Mouse (Mus musculus) gastrocnemius, postnatal 14 days (tissue): ENCODE results near the gene Scd2. TPM values are rescaled to one million over a fixed set of nuclear protein-coding genes. Genes with fewer than 3 reads are reported as not detected.
A peak's percentile ranks its signal among the peaks of the same experiment; 100 is the strongest.

Experiments
- DNase-seq: peaks from one replicate; pipeline ENCODE4 v3.0.0; 2021; ENCODE audit warnings: mixed read lengths
- intact Hi-C: fragments of 180-260 bp; cut with DNase I; formaldehyde crosslinking; loops from one replicate; pipeline ENCODE4 v1.15.1; 2025; ENCODE audit warnings: low total_unique reads
- total RNA-seq, 2 experiments: library from RNA; stranded (reverse); gene quantifications; 2 replicates each; pipeline ENCODE4 v1.2.3; 2021

Scd2 gene
- total RNA-seq, 2 experiments from 2014 or later: 22.8 to 54.0 TPM

DNA sequence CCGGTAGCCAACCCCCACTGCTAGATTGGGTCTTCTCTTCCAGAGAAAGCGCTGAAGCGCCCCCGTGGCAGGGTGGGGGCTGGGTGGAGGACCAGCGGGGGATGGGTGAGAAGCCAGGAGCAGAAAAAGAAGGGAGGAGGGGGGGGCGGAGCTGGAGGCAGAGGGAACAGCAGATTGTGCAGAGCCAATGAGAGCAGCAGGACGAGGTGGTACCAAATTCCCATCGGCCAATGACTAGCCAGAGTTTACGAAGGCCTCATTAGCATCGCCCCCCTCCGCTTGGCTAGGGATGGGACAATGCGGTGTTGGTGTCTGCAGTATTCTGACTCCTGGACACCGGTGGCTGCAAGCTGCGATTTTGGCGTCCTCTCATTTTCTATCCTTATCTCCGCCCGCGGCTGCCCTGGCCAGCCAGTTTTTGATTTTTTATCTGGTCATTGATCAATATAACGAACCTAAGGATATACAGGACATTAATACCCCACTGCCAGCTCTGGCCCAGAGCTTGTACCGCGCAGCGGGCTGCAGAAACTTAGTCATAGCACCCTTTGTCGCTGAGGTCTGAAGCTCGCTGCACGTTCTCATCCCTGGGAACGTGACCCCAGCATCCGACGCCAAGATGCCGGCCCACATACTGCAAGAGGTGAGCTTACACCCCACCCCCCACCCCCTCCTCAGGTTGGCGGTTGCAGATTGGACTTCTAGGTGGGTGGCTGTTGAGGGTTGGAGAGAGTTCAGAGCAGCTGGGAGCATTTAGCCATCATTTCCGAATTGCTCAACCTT lies 486 bp downstream of the Scd2 start:
- intact Hi-C loops: loop anchor here (2.0 kb wide), 1 partner anchor 47 kb away; no protein-coding TSS in a partner anchor
- peak; percentile 87 for DNase-seq

- intact Hi-C loops: loop anchor here (2.0 kb wide), 1 partner anchor 48 kb away; no protein-coding TSS in a partner anchor
- peak; percentile 86 for DNase-seq
Observed at GRCm38 (mm10) chr19:44294588-44295041, 1.1 kb downstream of the Scd2 start.

DNA sequence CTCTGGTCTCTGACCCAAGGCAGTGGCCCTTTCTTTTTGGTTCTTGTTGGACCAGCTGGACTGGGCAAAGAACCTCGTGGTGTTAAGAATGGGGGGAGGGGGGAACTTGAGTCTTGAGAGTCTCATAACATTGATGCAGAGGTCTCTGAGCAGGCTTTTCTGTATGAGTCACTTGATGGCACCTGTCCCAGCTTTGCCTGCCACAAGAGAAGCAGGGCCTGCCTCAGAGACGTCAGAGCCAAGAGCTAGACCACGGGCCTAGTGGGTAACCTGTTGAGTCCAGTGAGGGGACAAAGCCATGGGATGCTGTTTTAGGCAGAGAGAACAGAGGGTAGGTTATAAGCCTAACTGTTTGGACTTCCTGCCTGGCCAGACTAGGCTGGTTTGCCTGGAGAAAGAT lies 1.8 kb downstream of the Scd2 start:
- intact Hi-C loops: loop anchor here (2.0 kb wide), 1 partner anchor 48 kb away; no protein-coding TSS in a partner anchor
- DNase-seq: peak; percentile 31

DNA sequence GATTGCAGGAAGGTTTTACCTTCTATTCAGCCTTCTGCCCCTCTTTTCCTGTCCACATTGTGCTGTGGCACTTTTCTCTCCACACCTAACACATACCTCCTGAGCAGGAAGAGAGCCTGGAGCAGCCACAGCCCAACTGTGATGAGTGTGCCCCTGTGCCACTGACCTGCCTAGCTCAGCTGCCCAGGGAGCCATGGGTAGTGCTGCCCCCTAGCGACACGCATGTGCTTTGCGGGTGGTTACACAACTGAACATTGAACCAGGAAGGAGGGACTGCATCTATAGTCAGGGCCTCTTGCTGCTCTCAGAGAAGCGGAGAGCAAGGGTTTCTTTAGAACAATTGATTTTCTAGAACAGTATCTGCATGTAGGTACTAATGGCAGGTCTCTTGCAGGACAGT lies 2.3 kb downstream of the Scd2 start:
- intact Hi-C loops: loop anchor here (2.0 kb wide), 1 partner anchor 49 kb away; no protein-coding TSS in a partner anchor
- peak; percentile 86 for DNase-seq

DNA sequence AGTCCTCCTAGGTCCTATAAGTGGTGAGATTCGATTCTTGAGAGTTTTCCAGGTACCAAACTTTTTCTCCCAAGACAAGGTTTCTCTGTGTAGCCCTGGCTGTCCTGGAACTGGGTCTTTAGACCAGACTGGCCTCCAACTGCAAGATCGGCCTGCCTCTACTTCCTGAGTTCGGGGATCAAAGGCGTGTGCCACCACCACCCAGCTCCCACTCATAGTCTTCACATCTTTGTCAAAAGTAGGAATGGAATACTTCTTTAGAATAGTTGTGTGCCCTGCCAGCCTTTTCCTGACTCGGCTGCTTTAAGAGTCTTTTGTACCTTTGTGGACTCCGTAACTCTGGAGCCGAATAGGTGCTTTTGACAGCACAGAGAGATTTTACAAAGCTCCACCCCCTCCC lies 2.7 kb downstream of the Scd2 start:
- no peak for DNase-seq
- intact Hi-C loops: no loop called here

DNA sequence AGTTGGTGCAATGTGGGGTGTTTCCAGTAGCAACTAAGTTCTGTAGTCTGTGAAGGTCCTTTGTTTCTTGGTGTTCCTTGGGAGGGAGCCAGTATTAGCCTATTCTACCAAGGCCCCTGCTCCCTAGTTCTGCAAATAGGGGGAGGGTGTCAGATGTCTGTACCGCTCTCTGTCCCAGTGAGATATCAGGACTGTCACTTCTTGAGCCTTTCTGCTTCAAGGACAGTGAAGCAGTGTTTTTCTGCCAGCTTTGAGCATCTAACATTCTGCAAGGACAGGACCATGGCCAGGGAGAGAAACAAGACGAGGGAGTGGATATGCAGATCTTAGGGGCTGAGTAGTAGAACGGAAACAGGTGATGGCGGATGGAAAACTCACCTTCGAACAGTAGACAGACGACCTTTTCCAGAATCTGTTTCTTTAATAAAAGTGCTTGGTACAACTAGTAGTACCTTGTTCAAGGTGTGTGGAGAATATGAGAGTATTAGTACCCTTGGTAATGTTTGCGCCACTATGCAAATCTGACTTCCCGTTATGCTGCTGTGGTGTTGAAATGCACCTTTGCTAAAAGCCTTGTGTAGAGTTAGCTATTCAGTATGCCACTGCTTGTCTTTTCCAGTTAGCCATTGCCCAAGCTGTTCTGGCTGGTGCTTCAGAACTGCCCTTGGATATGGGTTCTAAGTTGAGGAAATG lies 3.7 kb downstream of the Scd2 start:
- no peak for DNase-seq
- intact Hi-C loops: no loop called here

GRCm38 (mm10) chr19:44297862-44298261 lies 4.4 kb downstream of the Scd2 start:
- DNase-seq: no peak
- intact Hi-C loops: no loop called here

DNA sequence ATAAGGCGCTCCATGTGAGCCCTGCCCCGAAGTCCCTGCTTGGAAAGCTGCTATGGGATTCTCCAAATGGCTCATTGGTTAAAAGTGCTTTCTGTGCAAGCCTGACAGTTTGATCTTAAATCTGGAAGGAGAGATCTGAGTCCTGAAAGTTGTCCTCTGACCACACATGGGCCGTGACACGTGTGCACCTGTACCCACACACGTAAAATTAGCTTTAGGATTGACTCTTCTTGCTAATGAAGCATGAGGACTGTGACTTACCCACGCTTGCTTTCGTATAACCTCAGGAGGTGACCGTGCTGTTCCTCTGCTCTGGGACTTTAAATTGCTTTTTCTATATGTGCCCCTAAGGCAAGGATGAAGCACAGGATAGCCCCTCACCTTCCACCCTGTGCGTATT lies 5.6 kb downstream of the Scd2 start:
- no peak for DNase-seq
- intact Hi-C loops: no loop called here

DNA sequence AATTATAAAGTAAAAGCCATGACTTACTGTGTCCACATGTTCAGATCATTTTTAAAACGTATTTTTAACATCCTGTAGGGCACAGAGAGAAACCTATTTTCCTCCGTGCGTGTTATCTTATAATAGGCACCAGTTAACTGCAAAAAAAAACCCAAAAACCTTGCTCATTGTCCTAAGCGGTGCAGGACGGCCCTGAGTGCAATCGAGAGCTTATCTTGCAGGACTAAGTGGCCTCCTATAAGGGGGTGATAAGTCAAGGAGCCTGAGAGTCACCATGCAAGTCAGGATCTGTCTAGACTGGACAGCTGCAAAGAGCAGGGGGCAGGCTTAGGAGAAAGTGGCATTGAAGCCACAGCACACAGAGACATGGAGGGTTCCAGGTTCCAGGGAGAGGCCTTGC lies 6.4 kb downstream of the Scd2 start:
- intact Hi-C loops: no loop called here
- no peak for DNase-seq

GRCm38 (mm10) chr19:44300520-44300919 lies 7.0 kb downstream of the Scd2 start:
- no peak for DNase-seq
- intact Hi-C loops: no loop called here

DNA sequence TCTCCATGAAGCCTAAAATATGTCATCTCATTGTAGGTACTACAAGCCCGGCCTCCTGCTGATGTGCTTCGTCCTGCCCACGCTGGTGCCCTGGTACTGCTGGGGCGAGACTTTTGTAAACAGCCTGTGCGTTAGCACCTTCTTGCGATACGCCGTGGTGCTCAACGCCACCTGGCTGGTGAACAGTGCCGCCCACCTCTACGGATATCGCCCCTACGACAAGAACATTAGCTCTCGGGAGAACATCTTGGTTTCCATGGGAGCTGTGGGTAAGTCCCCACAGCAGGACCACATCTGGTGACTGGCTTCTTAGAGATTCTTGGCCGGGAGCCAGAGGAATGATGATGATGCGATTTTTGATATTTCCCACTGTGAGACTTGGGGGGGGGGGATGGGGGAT lies 7.7 kb downstream of the Scd2 start:
- intact Hi-C loops: no loop called here
- peak; percentile 22 for DNase-seq

DNA sequence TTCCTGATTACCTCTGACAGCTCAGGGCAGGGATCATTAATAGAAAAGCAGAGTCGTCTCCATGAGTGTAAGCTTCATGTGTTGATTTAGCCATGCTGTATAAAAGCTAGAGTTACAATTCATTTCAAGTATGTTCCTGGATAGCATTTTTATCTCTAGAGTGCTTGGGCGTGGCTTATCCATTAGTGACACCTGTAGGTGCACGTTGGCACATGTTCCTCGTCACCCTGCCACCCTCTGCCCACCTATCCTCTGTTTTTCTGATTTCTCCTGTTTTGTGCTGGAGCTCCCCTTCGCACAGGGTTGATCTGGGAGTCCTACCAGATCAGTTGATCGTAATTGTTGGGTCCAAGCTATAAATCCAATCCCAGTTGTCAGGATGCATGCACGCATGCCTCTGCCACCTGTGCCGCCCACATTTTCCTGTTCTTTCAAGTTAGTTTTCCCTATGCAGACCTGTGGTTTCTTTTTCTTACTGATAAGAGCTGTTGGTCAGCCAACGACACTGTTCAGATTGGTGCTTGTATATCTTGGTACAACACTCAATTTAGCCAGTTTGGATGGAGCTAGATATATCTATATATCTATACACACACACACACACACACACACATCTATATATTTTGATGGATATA lies 8.3 kb downstream of the Scd2 start:
- DNase-seq: no peak
- intact Hi-C loops: no loop called here

DNA sequence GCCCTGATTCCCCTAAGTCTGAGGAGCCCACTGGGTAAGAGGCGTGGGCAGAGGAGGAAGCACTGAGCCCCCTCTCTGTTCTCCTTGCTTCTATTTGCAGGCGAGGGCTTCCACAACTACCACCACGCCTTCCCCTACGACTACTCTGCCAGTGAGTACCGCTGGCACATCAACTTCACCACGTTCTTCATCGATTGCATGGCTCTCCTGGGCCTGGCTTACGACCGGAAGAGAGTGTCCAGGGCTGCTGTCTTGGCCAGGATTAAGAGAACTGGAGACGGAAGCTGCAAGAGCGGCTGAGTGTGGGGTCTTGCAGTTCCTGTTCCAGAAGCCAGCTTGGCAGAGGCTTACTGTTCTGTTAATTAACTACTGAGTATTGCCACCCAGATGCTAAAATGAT lies 9.4 kb downstream of the Scd2 start:
- intact Hi-C loops: no loop called here
- DNase-seq: no peak

DNA sequence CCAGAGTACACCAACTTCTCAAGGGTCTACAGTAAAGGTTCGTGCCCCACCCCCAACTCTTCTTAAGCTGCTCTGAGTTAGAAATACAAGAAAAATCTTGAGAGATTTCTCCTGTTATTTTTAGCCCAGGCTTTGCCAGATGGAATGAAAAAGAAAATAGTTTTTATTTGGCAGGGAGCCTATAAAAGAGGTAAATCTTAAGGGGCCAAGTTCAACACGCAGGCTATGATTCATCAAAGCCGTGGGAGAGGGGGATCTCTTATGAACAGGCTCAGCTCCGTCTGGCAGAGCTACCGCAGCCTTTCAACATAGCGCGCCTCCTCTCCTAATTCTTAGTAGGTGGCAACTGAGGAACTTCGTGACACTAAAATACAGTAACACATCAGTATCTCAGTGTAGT lies 10.0 kb downstream of the Scd2 start:
- DNase-seq: no peak
- intact Hi-C loops: no loop called here

- intact Hi-C loops: no loop called here
- DNase-seq: no peak
Observed at GRCm38 (mm10) chr19:44304419-44304818, 10.9 kb downstream of the Scd2 start.

- intact Hi-C loops: no loop called here
- DNase-seq: no peak
Observed at GRCm38 (mm10) chr19:44304851-44305510, 11.5 kb downstream of the Scd2 start.

GRCm38 (mm10) chr19:44305701-44306100 lies 12.2 kb downstream of the Scd2 start:
- intact Hi-C loops: no loop called here
- no peak for DNase-seq

DNA sequence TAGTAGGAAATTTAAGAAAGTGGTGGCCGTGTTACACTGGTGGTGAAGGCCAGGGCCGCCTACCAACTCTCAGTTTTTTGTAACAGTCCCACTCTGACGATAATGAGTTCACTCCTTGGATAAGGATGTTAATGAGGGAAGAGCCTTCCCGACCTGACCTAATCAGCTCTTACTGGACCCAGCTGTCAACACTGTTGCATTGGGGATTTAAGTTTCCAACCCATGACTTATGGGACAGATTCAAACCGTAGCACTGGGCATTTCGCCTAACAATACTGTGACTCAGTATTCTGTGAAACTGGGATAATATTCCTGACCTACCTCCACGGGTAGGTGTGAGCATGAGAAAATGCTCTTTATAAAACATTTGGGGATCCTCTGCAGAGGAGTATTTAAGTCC lies 12.7 kb downstream of the Scd2 start:
- intact Hi-C loops: no loop called here
- no peak for DNase-seq

DNA sequence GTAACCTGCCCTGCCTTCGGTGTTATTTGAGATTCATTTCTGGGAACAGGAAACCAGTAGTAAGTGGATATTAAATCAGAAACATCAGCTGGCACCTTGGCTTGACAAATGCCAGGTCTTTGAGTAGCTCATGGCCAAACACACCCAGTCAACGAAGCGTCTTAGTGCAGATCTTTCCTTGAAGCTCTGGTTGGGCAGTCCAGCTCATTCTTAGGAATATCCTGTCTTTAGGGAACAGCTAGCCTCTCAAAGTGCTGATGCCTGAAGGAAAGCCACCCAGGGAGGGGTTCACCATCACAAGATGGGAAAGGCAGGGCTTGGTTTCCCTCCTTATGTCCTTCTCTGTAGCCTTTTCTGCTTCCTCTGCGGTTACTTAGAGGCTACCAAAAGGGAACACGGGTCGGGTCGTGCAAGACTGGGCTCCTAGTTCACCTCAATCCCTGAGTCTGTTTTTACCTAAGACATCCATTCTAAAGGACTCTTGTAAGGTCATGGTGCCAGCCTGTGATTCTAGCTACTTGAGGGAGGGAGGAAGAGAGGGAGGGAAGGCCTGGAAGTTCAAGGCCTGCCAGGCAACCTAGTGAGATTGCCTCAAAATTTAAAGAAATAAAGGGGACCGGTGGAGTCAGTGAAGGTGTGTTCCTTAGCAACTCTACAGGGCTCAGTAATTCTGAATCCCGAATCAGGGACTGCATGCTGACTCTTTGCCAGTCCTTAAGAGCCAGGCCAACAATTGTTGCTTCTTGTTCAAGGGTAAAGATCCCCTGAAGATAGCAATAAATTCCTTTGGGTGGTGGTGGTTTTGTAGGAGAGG lies 13.8 kb downstream of the Scd2 start:
- intact Hi-C loops: no loop called here
- no peak for DNase-seq
